ENCODE assay signal across 8 mouse cellular contexts in genomic region chr3:35405621-35406079, GRCm38 (mm10).
A peak's percentile ranks its signal among the peaks of the same experiment; 100 is the strongest.
DNase-seq lines count a peak whose midpoint lies in the region; ATAC-seq lines count a peak whose summit lies in the region.

No protein-coding gene starts in this region.

- peak overlapping the region; percentile 86 for H3K27ac ChIP-seq in forebrain, embryonic 11.5 days (ENCODE audit: low read depth, low read length)
- H3K27ac ChIP-seq in midbrain, embryonic 13.5 days = peak overlapping the region; percentile 83

- peaks cover 10% of the 10 kb centered on the region; the same call in 1 of the 2 replicates for H3K4me1 ChIP-seq in forebrain, embryonic 11.5 days (replicated peaks; ENCODE audit: control insufficient read depth, insufficient read depth, low read length)
- peaks cover 24% of the 10 kb centered on the region for H3K4me1 ChIP-seq in midbrain, embryonic 13.5 days (replicated peaks)

- intact Hi-C loops in heart, postnatal 14 days (cut with DNase I) = no loop called here

- 40% methylated on average over 14 of the region's 14 CpGs for WGBS in forebrain, embryonic 11.5 days
- 35% methylated on average over 14 of the region's 14 CpGs for WGBS in midbrain, embryonic 13.5 days

- H3K4me2 ChIP-seq in forebrain, embryonic 11.5 days (ENCODE audit: low read depth, low read length, severe bottlenecking) = peak overlapping the region; percentile 1; the same call in 1 of the 2 replicates
- no peak overlapping the region; the same call in 1 of the 2 replicates for H3K4me2 ChIP-seq in midbrain, embryonic 13.5 days (replicated peaks)

- H3K27me3 ChIP-seq in forebrain, embryonic 11.5 days (ENCODE audit: control insufficient read depth, insufficient read depth, low read length) = no peaks in the 10 kb centered on the region
- no peaks in the 10 kb centered on the region for H3K27me3 ChIP-seq in midbrain, embryonic 13.5 days

- H3K9me3 ChIP-seq in forebrain, embryonic 11.5 days (ENCODE audit: control insufficient read depth, low read length) = no peaks in the 10 kb centered on the region
- H3K9me3 ChIP-seq in midbrain, embryonic 13.5 days = no peaks in the 10 kb centered on the region

- no peaks in the 10 kb centered on the region for H3K36me3 ChIP-seq in forebrain, embryonic 11.5 days (ENCODE audit: control insufficient read depth, insufficient read depth, low read length)
- H3K36me3 ChIP-seq in midbrain, embryonic 13.5 days = no peaks in the 10 kb centered on the region

- H3K9ac ChIP-seq in forebrain, embryonic 11.5 days (ENCODE audit: low read length) = no peak overlapping the region
- no peak overlapping the region for H3K9ac ChIP-seq in midbrain, embryonic 13.5 days (replicated peaks)

- H3K4me3 ChIP-seq in forebrain, embryonic 11.5 days (ENCODE audit: low read depth, low read length) = no peak overlapping the region
- no peak overlapping the region for H3K4me3 ChIP-seq in midbrain, embryonic 13.5 days (replicated peaks)

- DNase-seq in layer of hippocampus, adult 11-12 months (ENCODE audit: low spot score) = peak; percentile 43
- no peak for DNase-seq in layer of hippocampus, adult 9-10 months (ENCODE audit: low spot score)
- peak; percentile 84 for DNase-seq in forebrain, embryonic 11.5 days (ENCODE audit: low spot score)
- peak; percentile 14 to 42 for DNase-seq in heart, postnatal 14 days
- DNase-seq in left cerebral cortex, adult 18-20 months (ENCODE audit: low spot score in 2 of 2) = peak; percentile 12 to 21
- DNase-seq in urinary bladder, adult 2 months (ENCODE audit: low spot score) = no peak
- no peak for DNase-seq in spleen, postnatal 4 days (ENCODE audit: low spot score in 2 of 2)

- peak; percentile 70 for ATAC-seq in forebrain, embryonic 11.5 days (replicated peaks; ENCODE audit: low FRiP score)
- peak; percentile 77 for ATAC-seq in midbrain, embryonic 13.5 days

Comparison
In these comparisons a context has a peak if more than half of its experiments do, and no peak if none do; other contexts are left out.
1. DNase-seq: peak in layer of hippocampus, adult 11-12 months (single experiment), forebrain, embryonic 11.5 days (single experiment), heart, postnatal 14 days (2 of 2) and left cerebral cortex, adult 18-20 months (2 of 2); none in layer of hippocampus, adult 9-10 months (single experiment), urinary bladder, adult 2 months (single experiment) and spleen, postnatal 4 days (0 of 2).